In the genomic region with DNA sequence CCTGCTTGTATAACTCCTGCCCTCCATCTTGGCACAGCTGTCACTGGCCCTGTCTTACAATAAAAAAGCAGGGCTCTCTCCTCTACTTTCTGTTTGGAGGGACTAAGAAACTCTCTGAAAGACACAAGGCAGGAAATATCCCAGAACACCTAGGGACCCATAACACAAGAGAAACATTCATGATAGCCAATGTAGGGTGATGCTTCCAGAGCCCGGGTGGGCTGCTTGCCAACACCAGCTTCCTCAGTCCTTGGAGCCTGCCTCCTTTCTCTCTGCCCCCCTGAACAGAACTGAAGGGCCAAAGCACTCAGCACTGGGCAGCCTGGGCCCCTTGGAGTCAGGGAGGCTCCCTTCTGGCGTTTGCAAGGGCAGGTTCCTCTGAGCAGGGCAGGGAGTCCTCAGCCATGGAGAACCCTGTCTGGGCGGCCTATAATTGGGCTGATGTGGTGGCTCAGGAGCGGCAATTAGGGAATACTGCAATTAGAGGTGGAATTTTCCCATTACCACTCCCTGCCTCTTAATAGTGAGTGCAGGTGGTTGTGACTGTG, we compare ENCODE assay signal across 9 mouse cellular contexts. TPM values are rescaled to one million over a fixed set of nuclear protein-coding genes. Genes with fewer than 3 reads are reported as not detected.
DNase-seq lines count a peak whose midpoint lies in the region; ATAC-seq and TF ChIP-seq lines count a peak whose summit lies in the region.
"Had no signal": no experiment of that assay in that cellular context is flagged by ENCODE, and none has a peak within 500 bp of the region (broad histone marks: within the 10 kb centered on the region; RNA-seq: fewer than 3 reads in every experiment).

No protein-coding gene starts in this region.

- WGBS in embryonic facial prominence, embryonic 12.5 days = 28% methylated on average over 4 of the region's 4 CpGs
- WGBS in embryonic facial prominence, embryonic 10.5 days = 34% methylated on average over 4 of the region's 4 CpGs
- WGBS in stomach, postnatal 0 days = 47% methylated on average over 4 of the region's 4 CpGs

- ATAC-seq in embryonic facial prominence, embryonic 12.5 days (ENCODE audit: insufficient number of reproducible peaks, insufficient read depth, low FRiP score, low TSS enrichment) = peak; percentile 72
- peak; percentile 35 for ATAC-seq in common myeloid progenitor, adult 5-6 weeks (replicated peaks; ENCODE audit: low read depth, poor library complexity, severe bottlenecking)
- ATAC-seq in stomach, postnatal 0 days (ENCODE audit: low FRiP score, low TSS enrichment) = peak; percentile 33

- no peak for TF ChIP-seq CTCF in stomach, postnatal 0 days (IDR thresholded peaks at IDR 0.05; ENCODE audit: low read depth)
- TF ChIP-seq CTCF in layer of hippocampus, adult 2 months (conservative IDR thresholded peaks at IDR 0.05) = no peak

- H3K4me1 ChIP-seq in embryonic facial prominence, embryonic 12.5 days = peaks cover 26% of the 10 kb centered on the region
- peaks cover 25% of the 10 kb centered on the region for H3K4me1 ChIP-seq in embryonic facial prominence, embryonic 10.5 days
- peaks cover 4% of the 10 kb centered on the region; the same call in 1 of the 2 replicates for H3K4me1 ChIP-seq in stomach, postnatal 0 days (replicated peaks; ENCODE audit: control insufficient read depth, insufficient read depth)

- DNase-seq in embryonic facial prominence, embryonic 10.5 days (ENCODE audit: low spot score) = no peak
- peak; percentile 71 for DNase-seq in 416B (ENCODE audit: low read depth)
- DNase-seq in kidney, postnatal 14 days = peak; percentile 46
- no peak for DNase-seq in stomach, postnatal 0 days (ENCODE audit: low spot score)
- DNase-seq in layer of hippocampus, adult 2 months (ENCODE audit: low spot score in 2 of 2) = no peak
- DNase-seq in urinary bladder, postnatal 4 days (ENCODE audit: low spot score in 2 of 2) = no peak

- TF ChIP-seq EP300 in stomach, postnatal 0 days (optimal IDR thresholded peaks at IDR 0.05) = no peak

- H3K9me3 ChIP-seq in embryonic facial prominence, embryonic 12.5 days = no peaks in the 10 kb centered on the region
- H3K9me3 ChIP-seq in embryonic facial prominence, embryonic 10.5 days = no peaks in the 10 kb centered on the region
- H3K9me3 ChIP-seq in stomach, postnatal 0 days (ENCODE audit: control insufficient read depth, low read length) = no peaks in the 10 kb centered on the region
- H3K9me3 ChIP-seq: megakaryocyte, embryonic 14.5 days had no signal

- H3K27ac ChIP-seq in embryonic facial prominence, embryonic 12.5 days = no peak overlapping the region
- no peak overlapping the region for H3K27ac ChIP-seq in embryonic facial prominence, embryonic 10.5 days (replicated peaks)
- 0 out of 2 replicates have a peak overlapping the region, but pooled peaks have one; percentile 24 for H3K27ac ChIP-seq in stomach, postnatal 0 days (replicated peaks)
- no peak overlapping the region for H3K27ac ChIP-seq in layer of hippocampus, adult 2 months

- H3K9ac ChIP-seq in embryonic facial prominence, embryonic 12.5 days = no peak overlapping the region
- H3K9ac ChIP-seq in stomach, postnatal 0 days (ENCODE audit: low read length) = no peak overlapping the region

- no peak overlapping the region for H3K4me2 ChIP-seq in embryonic facial prominence, embryonic 12.5 days (replicated peaks)
- H3K4me2 ChIP-seq in stomach, postnatal 0 days (replicated peaks; ENCODE audit: low read depth) = no peak overlapping the region; the same call in 1 of the 2 replicates

- H3K4me3 ChIP-seq in embryonic facial prominence, embryonic 12.5 days = no peak overlapping the region
- no peak overlapping the region for H3K4me3 ChIP-seq in embryonic facial prominence, embryonic 10.5 days
- no peak overlapping the region for H3K4me3 ChIP-seq in stomach, postnatal 0 days (ENCODE audit: low read depth, low read length)
- H3K4me3 ChIP-seq in layer of hippocampus, adult 2 months = no peak overlapping the region
- H3K4me3 ChIP-seq: megakaryocyte, embryonic 14.5 days had no signal

- peaks cover 43% of the 10 kb centered on the region for H3K27me3 ChIP-seq in embryonic facial prominence, embryonic 12.5 days
- H3K27me3 ChIP-seq in embryonic facial prominence, embryonic 10.5 days (replicated peaks; ENCODE audit: low read depth, poor library complexity, severe bottlenecking) = peaks cover 67% of the 10 kb centered on the region
- H3K27me3 ChIP-seq in stomach, postnatal 0 days (ENCODE audit: control insufficient read depth, insufficient read depth, low read length) = no peaks in the 10 kb centered on the region

- H3K36me3 ChIP-seq in embryonic facial prominence, embryonic 12.5 days = no peaks in the 10 kb centered on the region
- H3K36me3 ChIP-seq in embryonic facial prominence, embryonic 10.5 days (replicated peaks) = no peaks in the 10 kb centered on the region
- no peaks in the 10 kb centered on the region for H3K36me3 ChIP-seq in stomach, postnatal 0 days (ENCODE audit: control insufficient read depth, insufficient read depth, low read length)

RNA-seq across cellular contexts. Expression of a gene that starts 5.4 kb away (rescaled TPM):
- 2.1 and 2.4 TPM in 2 replicates for polyA plus RNA-seq in embryonic facial prominence, embryonic 12.5 days (2016; fragmentation: Nextera tagmentation; extraction: Ambion mirVana)
- 3.6 and 3.8 TPM in 2 replicates for polyA plus RNA-seq in embryonic facial prominence, embryonic 10.5 days (2016; fragmentation: Nextera tagmentation; extraction: Ambion mirVana)
- total RNA-seq in common myeloid progenitor, adult 5-6 weeks (2017) = 0.05 TPM in 1 of 2 replicates, not detected in the other
- polyA plus RNA-seq in stomach, postnatal 0 days (2015; fragmentation: Nextera tagmentation; extraction: Ambion mirVana) = 0.50 and 0.58 TPM in 2 replicates
- 10 to 100 TPM; 17.9 to 18.6 TPM for total RNA-seq in layer of hippocampus, adult 2 months (2021)

Comparison
In these comparisons a context has a peak if more than half of its experiments do, and no peak if none do; other contexts are left out.
1. DNase-seq: peak in 416B (single experiment) and kidney, postnatal 14 days (single experiment); none in embryonic facial prominence, embryonic 10.5 days (single experiment), stomach, postnatal 0 days (single experiment), layer of hippocampus, adult 2 months (0 of 2) and urinary bladder, postnatal 4 days (0 of 2).
2. Peak in every context shown above with its lines, with median percentiles within 50 percentile points of each other: ATAC-seq.